Mouse (Mus musculus): ENCODE results near the gene Tulp4.
"Not testable (repeated sequence)": the region's sequence is repeated elsewhere in the genome, so short reads cannot be mapped to it uniquely, and the experiment has no call there.

DNA sequence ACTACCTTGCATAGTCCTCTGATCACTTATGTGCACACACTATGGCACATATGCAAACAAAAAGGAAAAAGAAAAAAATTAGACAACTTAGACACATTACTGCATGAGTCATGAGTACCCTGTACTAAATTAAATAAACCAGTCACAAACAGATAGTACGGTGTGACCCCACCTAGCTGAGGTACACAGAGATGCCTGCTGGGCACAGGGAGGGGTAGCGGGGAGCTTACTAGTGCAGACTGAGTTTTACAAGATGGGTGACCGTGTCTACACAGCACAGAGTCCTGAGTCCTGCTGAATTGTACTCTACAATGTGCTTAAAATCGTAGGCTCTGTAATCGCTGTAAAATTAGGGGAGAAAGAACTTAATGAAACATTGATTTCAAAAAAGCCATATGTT lies 179.9 kb downstream of the Tulp4 start:
- not testable (repeated sequence) for TF ChIP-seq POLR2A (IDR thresholded peaks at IDR 0.05; ENCODE audit: extremely low read depth, insufficient read depth, low read length); CTCF (IDR thresholded peaks at IDR 0.05; ENCODE audit: low read depth, low read length)

All from liver, adult 2 months (tissue).